Mouse (Mus musculus): Measurements from ENCODE around the gene Inip.

- TF ChIP-seq POLR2A (IDR thresholded peaks at IDR 0.05; ENCODE audit: low read depth, low read length) (no peak), CTCF (IDR thresholded peaks at IDR 0.05; ENCODE audit: extremely low read depth, insufficient read depth, insufficient read length, insufficient replicate concordance) (no peak)
Observed at GRCm38 (mm10) chr4:59765385-59766005, 35.9 kb downstream of the Inip start.

Measured in spleen, adult 2 months (tissue).